13 mouse cellular contexts compared by ENCODE assay signal in genomic region chr10:107905274-107906034, GRCm38 (mm10). TPM values are rescaled to one million over a fixed set of nuclear protein-coding genes. Genes with fewer than 3 reads are reported as not detected.
DNase-seq lines count a peak whose midpoint lies in the region; ATAC-seq and TF ChIP-seq lines count a peak whose summit lies in the region.
"Had no signal": no experiment of that assay in that cellular context is flagged by ENCODE, and none has a peak within 500 bp of the region (broad histone marks: within the 10 kb centered on the region; RNA-seq: fewer than 3 reads in every experiment).

No protein-coding gene starts in this region.

- no peaks in the 10 kb centered on the region for H3K9me3 ChIP-seq in kidney, embryonic 16.5 days (ENCODE audit: low read length)
- H3K9me3 ChIP-seq in hindbrain, embryonic 16.5 days (ENCODE audit: control insufficient read depth, low read length): peaks cover 4% of the 10 kb centered on the region
- H3K9me3 ChIP-seq: forebrain, embryonic 15.5 days had no signal

- H3K4me1 ChIP-seq in heart, adult 2 months (ENCODE audit: control insufficient read depth, insufficient read depth, low read length): peaks cover 4% of the 10 kb centered on the region; the same call in 1 of the 2 replicates
- H3K4me1 ChIP-seq in kidney, embryonic 16.5 days (ENCODE audit: insufficient read depth, low read length): peaks cover 15% of the 10 kb centered on the region
- H3K4me1 ChIP-seq in hindbrain, embryonic 16.5 days (ENCODE audit: control insufficient read depth, insufficient read depth, low read depth, low read length): no peaks in the 10 kb centered on the region
- H3K4me1 ChIP-seq: forebrain, embryonic 15.5 days; megakaryocyte, embryonic 14.5 days had no signal

- WGBS in heart, adult 2 months: 57% methylated on average over 7 of the region's 7 CpGs
- WGBS in kidney, embryonic 16.5 days: 57% methylated on average over 7 of the region's 7 CpGs
- WGBS in hindbrain, embryonic 16.5 days: 84% methylated on average over 7 of the region's 7 CpGs

- H3K27me3 ChIP-seq in heart, adult 2 months (ENCODE audit: control insufficient read depth, insufficient read depth, low read length): no peaks in the 10 kb centered on the region
- H3K27me3 ChIP-seq in kidney, embryonic 16.5 days (ENCODE audit: insufficient read depth, low read length): no peaks in the 10 kb centered on the region
- H3K27me3 ChIP-seq in hindbrain, embryonic 16.5 days (replicated peaks; ENCODE audit: control insufficient read depth, insufficient read depth, low read length): no peaks in the 10 kb centered on the region
- H3K27me3 ChIP-seq: forebrain, embryonic 15.5 days; megakaryocyte, embryonic 14.5 days had no signal

- H3K79me2 ChIP-seq in heart, adult 2 months (replicated peaks; ENCODE audit: control insufficient read depth, insufficient read depth, low read length): no peaks in the 10 kb centered on the region

- no peak overlapping the region for H3K4me2 ChIP-seq in kidney, embryonic 16.5 days (replicated peaks; ENCODE audit: low read depth, low read length)
- H3K4me2 ChIP-seq in hindbrain, embryonic 16.5 days (ENCODE audit: low read length): no peak overlapping the region
- H3K4me2 ChIP-seq: forebrain, embryonic 15.5 days; liver, embryonic 11.5 days had no signal

- H3K9ac ChIP-seq in heart, adult 2 months (ENCODE audit: low read depth, low read length): no peak overlapping the region
- H3K9ac ChIP-seq in kidney, embryonic 16.5 days (replicated peaks; ENCODE audit: low read length): no peak overlapping the region
- H3K9ac ChIP-seq in hindbrain, embryonic 16.5 days (ENCODE audit: low read depth, low read length): no peak overlapping the region
- H3K9ac ChIP-seq: forebrain, embryonic 15.5 days had no signal

- ATAC-seq in kidney, embryonic 16.5 days (ENCODE audit: low FRiP score, low TSS enrichment): peak; percentile 42; the same call in 1 of the 2 replicates
- ATAC-seq in hindbrain, embryonic 16.5 days: no peak
- ATAC-seq: forebrain, embryonic 15.5 days had no signal

- TF ChIP-seq EP300 in heart, adult 2 months (IDR thresholded peaks at IDR 0.05; ENCODE audit: insufficient read depth, low read depth, low read length): no peak

- intact Hi-C loops in heart, adult 2 months (cut with DNase I): no loop called here
- intact Hi-C loops in heart, postnatal 36 days (cut with DNase I): no loop called here
- intact Hi-C loops in heart, postnatal 10 days (cut with DNase I): no loop called here

- TF ChIP-seq CTCF in heart, adult 2 months (IDR thresholded peaks at IDR 0.05): no peak

- H3K4me3 ChIP-seq in heart, adult 2 months: no peak overlapping the region
- no peak overlapping the region for H3K4me3 ChIP-seq in kidney, embryonic 16.5 days (ENCODE audit: low read length)
- H3K4me3 ChIP-seq in hindbrain, embryonic 16.5 days (ENCODE audit: low read length): no peak overlapping the region
- H3K4me3 ChIP-seq: forebrain, embryonic 15.5 days; megakaryocyte, embryonic 14.5 days had no signal

- no peak for DNase-seq in heart, adult 2 months
- DNase-seq in heart, postnatal 36 days: no peak
- DNase-seq in kidney, adult 18-20 months: no peak
- DNase-seq in MN1 (ENCODE audit: low spot score): peak; percentile 23
- peak; percentile 21 to 44 for DNase-seq in heart, postnatal 10 days
- DNase-seq in spleen, adult 12 weeks (ENCODE audit: low spot score): no peak
- DNase-seq: cerebellum, adult 8-10 months; spleen, adult 18-20 months had no signal

- TF ChIP-seq POLR2A in heart, adult 2 months (IDR thresholded peaks at IDR 0.05; ENCODE audit: insufficient read depth, low read depth, low read length): no peak

- H3K27ac ChIP-seq in heart, adult 2 months: peak overlapping the region; percentile 52
- H3K27ac ChIP-seq in kidney, embryonic 16.5 days (ENCODE audit: low read length): no peak overlapping the region; the same call in 1 of the 2 replicates
- H3K27ac ChIP-seq in hindbrain, embryonic 16.5 days (ENCODE audit: low read depth, low read length): no peak overlapping the region
- H3K27ac ChIP-seq: forebrain, embryonic 15.5 days had no signal

- no peaks in the 10 kb centered on the region for H3K36me3 ChIP-seq in heart, adult 2 months (ENCODE audit: control insufficient read depth, insufficient read depth, low read length)
- no peaks in the 10 kb centered on the region for H3K36me3 ChIP-seq in kidney, embryonic 16.5 days (ENCODE audit: insufficient read depth, low read length)
- H3K36me3 ChIP-seq in hindbrain, embryonic 16.5 days (ENCODE audit: control insufficient read depth, insufficient read depth, low read length): no peaks in the 10 kb centered on the region
- H3K36me3 ChIP-seq: forebrain, embryonic 15.5 days had no signal

RNA-seq across cellular contexts. Expression of gene Otogl, which starts 6.5 kb away (rescaled TPM):
- total RNA-seq in heart, adult 2 months (2021): under 1 TPM in 1 of 2 experiments, not detected in 1; 0.07 TPM
- polyA plus RNA-seq in heart, adult 2 months (2012; rRNA removed): 0.02 and 0.09 TPM in 2 replicates
- total RNA-seq in heart, postnatal 36 days (2021): under 1 TPM; 0.05 to 0.06 TPM
- 0.06 TPM in 2 replicates for polyA plus RNA-seq in kidney, embryonic 16.5 days (2015; fragmentation: Nextera tagmentation; extraction: Ambion mirVana)
- under 1 TPM; 0.05 to 0.07 TPM for total RNA-seq in heart, postnatal 10 days (2021)
- polyA plus RNA-seq in hindbrain, embryonic 16.5 days (2015; fragmentation: Nextera tagmentation; extraction: Ambion mirVana): 0.04 and 0.06 TPM in 2 replicates

Comparison
In these comparisons a context has a peak if more than half of its experiments do, and no peak if none do; other contexts are left out.
1. DNase-seq: peak in MN1 (single experiment) and heart, postnatal 10 days (2 of 2); none in heart, adult 2 months (0 of 2), heart, postnatal 36 days (0 of 2), kidney, adult 18-20 months (single experiment) and spleen, adult 12 weeks (single experiment).